Mouse (Mus musculus): ENCODE results near the gene Nbea. TPM values are rescaled to one million over a fixed set of nuclear protein-coding genes. Genes with fewer than 3 reads are reported as not detected.

The Nbea gene
- polyA plus RNA-seq, 1 experiment = 3.6 TPM

DNA sequence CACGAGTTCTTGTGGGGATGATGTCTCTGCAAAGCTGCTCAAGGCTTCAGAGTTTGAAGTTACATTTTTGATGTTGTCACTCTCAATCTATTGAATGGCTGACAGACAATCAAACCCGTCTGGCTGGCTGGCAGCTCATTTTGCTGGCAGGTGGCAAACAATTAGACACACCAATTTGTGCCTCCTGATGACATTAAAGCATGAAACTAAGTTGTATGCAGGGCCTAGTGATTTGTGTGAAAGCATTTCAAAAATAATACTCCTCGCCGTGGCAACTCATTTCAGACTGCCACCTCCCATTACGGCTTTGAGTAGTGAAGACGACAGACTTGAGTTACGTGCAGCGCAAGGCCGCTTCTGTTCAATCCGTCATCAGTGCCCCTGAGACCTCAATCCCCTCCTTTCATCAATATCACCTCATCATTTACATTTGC lies 217.8 kb downstream of the Nbea start:
- TF ChIP-seq USF1 (IDR thresholded peaks at IDR 0.05; ENCODE audit: low read depth) = no peak
- TF ChIP-seq POLR2A (IDR thresholded peaks at IDR 0.05; ENCODE audit: insufficient read length, low read depth) = no peak
- no peak for TF ChIP-seq TCF3 (IDR thresholded peaks at IDR 0.05; ENCODE audit: insufficient read length, low read depth)
- TF ChIP-seq REST (IDR thresholded peaks at IDR 0.05; ENCODE audit: insufficient read depth, insufficient read length) = no peak
- TF ChIP-seq E2F4 (IDR thresholded peaks at IDR 0.05; ENCODE audit: insufficient read depth) = no peak
- TF ChIP-seq MYOD1 (IDR thresholded peaks at IDR 0.05; ENCODE audit: control insufficient read depth in 1 of 3, insufficient read length in 2 of 3, low read depth in 2 of 3) = no peak
- TF ChIP-seq MYOG (IDR thresholded peaks at IDR 0.05; ENCODE audit: control insufficient read depth in 1 of 3, insufficient read depth in 1 of 3, insufficient read length in 2 of 3, low read depth in 2 of 3) = no peak
- TF ChIP-seq TCF12 (IDR thresholded peaks at IDR 0.05; ENCODE audit: insufficient read depth, poor library complexity, severe bottlenecking) = no peak
- no peak for TF ChIP-seq CEBPB (IDR thresholded peaks at IDR 0.05; ENCODE audit: insufficient read depth, poor library complexity, severe bottlenecking)
- TF ChIP-seq MAX (IDR thresholded peaks at IDR 0.05; ENCODE audit: low read depth) = no peak
- TF ChIP-seq POLR2AphosphoS2 (IDR thresholded peaks at IDR 0.05; ENCODE audit: insufficient read length, low read depth) = no peak
- no peak for TF ChIP-seq SRF (IDR thresholded peaks at IDR 0.05; ENCODE audit: control insufficient read depth, insufficient read length, low read depth)
- H3K36me3 ChIP-seq (ENCODE audit: control insufficient read depth, insufficient read depth) = no peaks in the 10 kb centered on the region
- H3K4me3 ChIP-seq = no peak overlapping the region
- H3K4me2 ChIP-seq (ENCODE audit: low read depth) = no peak overlapping the region
- no peak overlapping the region for H3ac ChIP-seq (ENCODE audit: control insufficient read depth, insufficient read length)
- no peaks in the 10 kb centered on the region for H3K79me2 ChIP-seq (ENCODE audit: control insufficient read depth, insufficient read depth)
- no peaks in the 10 kb centered on the region for H3K27me3 ChIP-seq (ENCODE audit: control insufficient read depth, insufficient read depth, insufficient read length)

DNA sequence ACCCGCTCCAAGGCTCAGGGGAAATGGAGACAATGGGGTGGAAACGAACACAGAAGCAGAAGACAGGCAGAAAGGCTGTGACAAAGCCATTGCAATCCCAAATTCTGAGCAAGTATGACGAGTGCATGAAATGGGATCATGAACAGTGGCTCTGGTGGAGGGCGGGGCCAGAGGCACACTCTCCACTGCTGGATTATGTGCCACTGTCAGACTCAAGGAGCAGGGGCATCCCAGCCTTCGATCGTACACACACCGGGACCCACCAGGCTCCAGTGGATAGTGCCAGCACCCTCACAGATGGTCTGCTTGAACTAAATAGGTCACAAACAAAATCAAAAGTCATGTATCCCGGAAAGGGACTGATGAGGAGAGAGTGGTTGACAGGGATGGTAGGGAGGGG lies 220.5 kb downstream of the Nbea start:
- TF ChIP-seq REST (IDR thresholded peaks at IDR 0.05; ENCODE audit: insufficient read depth, insufficient read length) (no peak), USF1 (IDR thresholded peaks at IDR 0.05; ENCODE audit: low read depth) (no peak), POLR2A (IDR thresholded peaks at IDR 0.05; ENCODE audit: insufficient read length, low read depth) (no peak), TCF12 (IDR thresholded peaks at IDR 0.05; ENCODE audit: insufficient read depth, poor library complexity, severe bottlenecking) (no peak), MYOG (IDR thresholded peaks at IDR 0.05; ENCODE audit: control insufficient read depth in 1 of 3, insufficient read depth in 1 of 3, insufficient read length in 2 of 3, low read depth in 2 of 3) (no peak), MYOD1 (IDR thresholded peaks at IDR 0.05; ENCODE audit: control insufficient read depth in 1 of 3, insufficient read length in 2 of 3, low read depth in 2 of 3) (no peak), POLR2AphosphoS2 (IDR thresholded peaks at IDR 0.05; ENCODE audit: insufficient read length, low read depth) (no peak), E2F4 (IDR thresholded peaks at IDR 0.05; ENCODE audit: insufficient read depth) (no peak), CEBPB (IDR thresholded peaks at IDR 0.05; ENCODE audit: insufficient read depth, poor library complexity, severe bottlenecking) (no peak), MAX (IDR thresholded peaks at IDR 0.05; ENCODE audit: low read depth) (no peak), TCF3 (IDR thresholded peaks at IDR 0.05; ENCODE audit: insufficient read length, low read depth) (no peak), SRF (IDR thresholded peaks at IDR 0.05; ENCODE audit: control insufficient read depth, insufficient read length, low read depth) (no peak)

DNA sequence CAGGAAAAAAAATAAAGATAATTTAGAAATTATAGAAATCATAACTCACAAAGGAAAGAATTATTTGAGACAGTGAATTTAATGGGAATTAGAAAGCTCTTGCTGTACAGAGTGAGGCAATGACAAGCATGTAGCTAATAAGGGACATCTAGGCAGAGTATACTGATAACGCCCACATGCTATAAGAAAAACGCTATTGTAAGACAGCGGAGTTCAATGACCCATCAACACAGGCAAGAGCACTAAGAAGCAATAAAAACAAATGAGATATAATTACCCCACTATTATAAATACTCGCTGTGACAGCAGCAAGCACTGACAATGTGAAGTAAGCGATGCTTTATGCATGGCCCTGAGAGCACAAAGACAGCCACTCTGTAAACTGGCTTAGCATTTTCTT lies 233.5 kb downstream of the Nbea start:
- Histone ChIP-seq H3K4me2 (ENCODE audit: low read depth) (no peak overlapping the region), H3K36me3 (ENCODE audit: control insufficient read depth, insufficient read depth) (no peaks in the 10 kb centered on the region), H3K79me2 (ENCODE audit: control insufficient read depth, insufficient read depth) (no peaks in the 10 kb centered on the region), H3K4me3 (no peak overlapping the region), H3K27me3 (ENCODE audit: control insufficient read depth, insufficient read depth, insufficient read length) (no peaks in the 10 kb centered on the region), H3ac (ENCODE audit: control insufficient read depth, insufficient read length) (no peak overlapping the region)
- TF ChIP-seq MYOD1 (IDR thresholded peaks at IDR 0.05; ENCODE audit: control insufficient read depth in 1 of 3, insufficient read length in 2 of 3, low read depth in 2 of 3) (no peak), MAX (IDR thresholded peaks at IDR 0.05; ENCODE audit: low read depth) (no peak), POLR2A (IDR thresholded peaks at IDR 0.05; ENCODE audit: insufficient read length, low read depth) (no peak), TCF12 (IDR thresholded peaks at IDR 0.05; ENCODE audit: insufficient read depth, poor library complexity, severe bottlenecking) (no peak), TCF3 (IDR thresholded peaks at IDR 0.05; ENCODE audit: insufficient read length, low read depth) (no peak), MYOG (IDR thresholded peaks at IDR 0.05; ENCODE audit: control insufficient read depth in 1 of 3, insufficient read depth in 1 of 3, insufficient read length in 2 of 3, low read depth in 2 of 3) (no peak), POLR2AphosphoS2 (IDR thresholded peaks at IDR 0.05; ENCODE audit: insufficient read length, low read depth) (no peak), CEBPB (IDR thresholded peaks at IDR 0.05; ENCODE audit: insufficient read depth, poor library complexity, severe bottlenecking) (no peak), E2F4 (IDR thresholded peaks at IDR 0.05; ENCODE audit: insufficient read depth) (no peak), USF1 (IDR thresholded peaks at IDR 0.05; ENCODE audit: low read depth) (no peak)

More for the DNA sequence above, 220.5 kb downstream of the Nbea start:
- no peaks in the 10 kb centered on the region for H3K36me3 ChIP-seq (ENCODE audit: control insufficient read depth, insufficient read depth)
- no peak overlapping the region for H3ac ChIP-seq (ENCODE audit: control insufficient read depth, insufficient read length)
- H3K27me3 ChIP-seq (ENCODE audit: control insufficient read depth, insufficient read depth, insufficient read length) = no peaks in the 10 kb centered on the region
- no peak overlapping the region for H3K4me2 ChIP-seq (ENCODE audit: low read depth)
- H3K79me2 ChIP-seq (ENCODE audit: control insufficient read depth, insufficient read depth) = no peaks in the 10 kb centered on the region
- H3K4me3 ChIP-seq = no peak overlapping the region

DNA sequence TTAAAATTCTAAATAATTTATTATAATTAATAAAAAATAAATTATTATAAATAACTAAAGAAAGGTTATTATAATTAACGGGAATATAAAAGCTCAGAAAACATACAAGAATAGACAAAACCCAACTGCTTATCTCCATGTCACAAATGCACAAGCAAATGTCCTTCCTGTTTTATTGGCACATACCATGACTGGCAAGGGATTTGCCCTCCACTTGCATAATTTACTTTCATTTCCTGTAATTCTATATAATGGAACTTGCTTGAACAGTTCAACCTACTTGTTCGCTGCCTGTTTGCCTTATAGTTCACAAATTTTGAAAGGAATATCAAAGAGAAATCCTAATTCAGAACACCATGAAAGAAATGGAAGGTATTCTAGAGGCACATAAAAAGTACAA lies 234.4 kb downstream of the Nbea start:
- TF ChIP-seq TCF3 (IDR thresholded peaks at IDR 0.05; ENCODE audit: insufficient read length, low read depth) (no peak), MYOD1 (IDR thresholded peaks at IDR 0.05; ENCODE audit: control insufficient read depth in 1 of 3, insufficient read length in 2 of 3, low read depth in 2 of 3) (no peak), MAX (IDR thresholded peaks at IDR 0.05; ENCODE audit: low read depth) (no peak), USF1 (IDR thresholded peaks at IDR 0.05; ENCODE audit: low read depth) (no peak), POLR2A (IDR thresholded peaks at IDR 0.05; ENCODE audit: insufficient read length, low read depth) (no peak), TCF12 (IDR thresholded peaks at IDR 0.05; ENCODE audit: insufficient read depth, poor library complexity, severe bottlenecking) (no peak), CEBPB (IDR thresholded peaks at IDR 0.05; ENCODE audit: insufficient read depth, poor library complexity, severe bottlenecking) (no peak), REST (IDR thresholded peaks at IDR 0.05; ENCODE audit: insufficient read depth, insufficient read length) (no peak), SRF (IDR thresholded peaks at IDR 0.05; ENCODE audit: control insufficient read depth, insufficient read length, low read depth) (no peak), POLR2AphosphoS2 (IDR thresholded peaks at IDR 0.05; ENCODE audit: insufficient read length, low read depth) (no peak)
- Histone ChIP-seq H3K27me3 (ENCODE audit: control insufficient read depth, insufficient read depth, insufficient read length) (no peaks in the 10 kb centered on the region), H3ac (ENCODE audit: control insufficient read depth, insufficient read length) (no peak overlapping the region), H3K4me2 (ENCODE audit: low read depth) (no peak overlapping the region), H3K79me2 (ENCODE audit: control insufficient read depth, insufficient read depth) (no peaks in the 10 kb centered on the region), H3K36me3 (ENCODE audit: control insufficient read depth, insufficient read depth) (no peaks in the 10 kb centered on the region), H3K4me3 (no peak overlapping the region)

Measured in myocyte (in vitro differentiated cells).